Mouse (Mus musculus): Measurements from ENCODE around the gene Itgax. TPM values are rescaled to one million over a fixed set of nuclear protein-coding genes. Genes with fewer than 3 reads are reported as not detected.

The Itgax gene
- total and polyA plus RNA-seq, 3 experiments = 0.23 to 1.2 (median 0.37) TPM

GRCm38 (mm10) chr7:128169996-128170395 is 40.6 kb downstream of the Itgax start:
- TF ChIP-seq EP300 (IDR thresholded peaks at IDR 0.05; ENCODE audit: insufficient read depth, low read depth, low read length) = no peak
- no peak for TF ChIP-seq POLR2A (IDR thresholded peaks at IDR 0.05; ENCODE audit: insufficient read depth, low read depth, low read length)
- TF ChIP-seq CTCF (IDR thresholded peaks at IDR 0.05) = no peak
- Histone ChIP-seq H3K27me3 (ENCODE audit: control insufficient read depth, insufficient read depth, low read length) (no peaks in the 10 kb centered on the region), H3K4me1 (ENCODE audit: control insufficient read depth, insufficient read depth, low read length) (no peaks in the 10 kb centered on the region), H3K27ac (no peak overlapping the region), H3K4me3 (no peak overlapping the region), H3K36me3 (ENCODE audit: control insufficient read depth, insufficient read depth, low read length) (no peaks in the 10 kb centered on the region), H3K9ac (ENCODE audit: low read depth, low read length) (no peak overlapping the region), H3K79me2 (replicated peaks; ENCODE audit: control insufficient read depth, insufficient read depth, low read length) (no peaks in the 10 kb centered on the region)
- 76% methylated on average over 3 of the region's 3 CpGs for WGBS
- intact Hi-C loops (cut with DNase I) = no loop called here
- no peak for DNase-seq

GRCm38 (mm10) chr7:128178385-128178784 is 49.0 kb downstream of the Itgax start:
- no peak overlapping the region for H3K4me3 ChIP-seq
- no peak for DNase-seq
- no peaks in the 10 kb centered on the region for H3K79me2 ChIP-seq (replicated peaks; ENCODE audit: control insufficient read depth, insufficient read depth, low read length)
- no peaks in the 10 kb centered on the region; the same call in 1 of the 2 replicates for H3K4me1 ChIP-seq (ENCODE audit: control insufficient read depth, insufficient read depth, low read length)
- no peaks in the 10 kb centered on the region for H3K27me3 ChIP-seq (ENCODE audit: control insufficient read depth, insufficient read depth, low read length)
- intact Hi-C loops (cut with DNase I) = no loop called here
- WGBS = 35% methylated on average over 2 of the region's 2 CpGs
- no peak overlapping the region for H3K27ac ChIP-seq
- no peaks in the 10 kb centered on the region for H3K36me3 ChIP-seq (ENCODE audit: control insufficient read depth, insufficient read depth, low read length)
- TF ChIP-seq CTCF (IDR thresholded peaks at IDR 0.05) (no peak), EP300 (IDR thresholded peaks at IDR 0.05; ENCODE audit: insufficient read depth, low read depth, low read length) (no peak), POLR2A (IDR thresholded peaks at IDR 0.05; ENCODE audit: insufficient read depth, low read depth, low read length) (no peak)
- no peak overlapping the region for H3K9ac ChIP-seq (ENCODE audit: low read depth, low read length)

DNA sequence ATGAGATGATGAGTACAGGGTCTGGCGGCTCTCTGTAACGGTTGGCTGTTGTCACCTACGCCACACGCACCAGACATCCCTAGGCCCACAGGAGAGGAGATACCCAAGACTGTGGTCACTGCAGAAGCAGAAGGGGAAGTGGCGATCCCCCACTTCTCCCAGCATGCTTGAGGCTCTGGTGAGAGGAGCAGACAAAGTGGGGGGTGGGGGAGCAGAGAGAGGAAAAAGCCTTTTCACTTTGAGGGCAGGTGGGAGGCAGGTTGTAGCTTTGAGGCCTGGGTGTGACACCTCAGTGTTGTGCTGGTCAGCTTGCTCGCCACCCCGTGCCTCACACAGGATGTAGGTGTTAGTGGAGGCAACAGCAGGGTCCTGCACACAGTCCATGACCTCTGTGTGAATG is 50.8 kb downstream of the Itgax start:
- Histone ChIP-seq H3K9ac (ENCODE audit: low read depth, low read length) (no peak overlapping the region), H3K27ac (no peak overlapping the region), H3K4me1 (ENCODE audit: control insufficient read depth, insufficient read depth, low read length) (no peaks in the 10 kb centered on the region; the same call in 1 of the 2 replicates), H3K79me2 (replicated peaks; ENCODE audit: control insufficient read depth, insufficient read depth, low read length) (no peaks in the 10 kb centered on the region), H3K36me3 (ENCODE audit: control insufficient read depth, insufficient read depth, low read length) (no peaks in the 10 kb centered on the region), H3K4me3 (no peak overlapping the region), H3K27me3 (ENCODE audit: control insufficient read depth, insufficient read depth, low read length) (no peaks in the 10 kb centered on the region)
- intact Hi-C loops (cut with DNase I) = no loop called here
- DNase-seq = no peak
- WGBS = 68% methylated on average over 7 of the region's 7 CpGs
- TF ChIP-seq POLR2A (IDR thresholded peaks at IDR 0.05; ENCODE audit: insufficient read depth, low read depth, low read length) (no peak), CTCF (IDR thresholded peaks at IDR 0.05) (no peak), EP300 (IDR thresholded peaks at IDR 0.05; ENCODE audit: insufficient read depth, low read depth, low read length) (no peak)

- Histone ChIP-seq H3K4me3 (no peak overlapping the region), H3K9ac (ENCODE audit: low read depth, low read length) (no peak overlapping the region), H3K79me2 (replicated peaks; ENCODE audit: control insufficient read depth, insufficient read depth, low read length) (no peaks in the 10 kb centered on the region), H3K36me3 (ENCODE audit: control insufficient read depth, insufficient read depth, low read length) (no peaks in the 10 kb centered on the region), H3K27me3 (ENCODE audit: control insufficient read depth, insufficient read depth, low read length) (no peaks in the 10 kb centered on the region), H3K27ac (no peak overlapping the region), H3K4me1 (ENCODE audit: control insufficient read depth, insufficient read depth, low read length) (no peaks in the 10 kb centered on the region; the same call in 1 of the 2 replicates)
- TF ChIP-seq POLR2A (IDR thresholded peaks at IDR 0.05; ENCODE audit: insufficient read depth, low read depth, low read length) (no peak), EP300 (IDR thresholded peaks at IDR 0.05; ENCODE audit: insufficient read depth, low read depth, low read length) (no peak), CTCF (IDR thresholded peaks at IDR 0.05) (no peak)
- DNase-seq = no peak
- 62% methylated on average over 6 of the region's 6 CpGs for WGBS
- intact Hi-C loops (cut with DNase I) = no loop called here
Observed at GRCm38 (mm10) chr7:128180546-128180945, 51.2 kb downstream of the Itgax start.

GRCm38 (mm10) chr7:128181691-128182090 is 52.3 kb downstream of the Itgax start:
- DNase-seq = no peak
- H3K4me3 ChIP-seq = no peak overlapping the region
- intact Hi-C loops (cut with DNase I) = no loop called here
- TF ChIP-seq POLR2A (IDR thresholded peaks at IDR 0.05; ENCODE audit: insufficient read depth, low read depth, low read length) = no peak
- no peak for TF ChIP-seq EP300 (IDR thresholded peaks at IDR 0.05; ENCODE audit: insufficient read depth, low read depth, low read length)
- TF ChIP-seq CTCF (IDR thresholded peaks at IDR 0.05) = no peak
- no peak overlapping the region for H3K9ac ChIP-seq (ENCODE audit: low read depth, low read length)
- H3K27me3 ChIP-seq (ENCODE audit: control insufficient read depth, insufficient read depth, low read length) = no peaks in the 10 kb centered on the region
- no peak overlapping the region for H3K27ac ChIP-seq
- 88% methylated on average over 10 of the region's 10 CpGs for WGBS
- no peaks in the 10 kb centered on the region for H3K36me3 ChIP-seq (ENCODE audit: control insufficient read depth, insufficient read depth, low read length)
- no peaks in the 10 kb centered on the region for H3K79me2 ChIP-seq (replicated peaks; ENCODE audit: control insufficient read depth, insufficient read depth, low read length)
- no peaks in the 10 kb centered on the region; the same call in 1 of the 2 replicates for H3K4me1 ChIP-seq (ENCODE audit: control insufficient read depth, insufficient read depth, low read length)

Other genes starting within 250 kb of the Itgax start
- 1 to 10 TPM in 1 of 2 experiments, under 1 TPM in 1; 0.76 to 1.2 TPM for gene Prss53, start 238.6 kb upstream of the Itgax start, total RNA-seq (2021)
- gene Prss53, start 238.6 kb upstream of the Itgax start, polyA plus RNA-seq (2012; rRNA removed) = 3.8 TPM in 2 replicates
- gene Gm21974, start 234.1 kb upstream of the Itgax start, total RNA-seq (2021) = not detected
- gene Gm21974, start 234.1 kb upstream of the Itgax start, polyA plus RNA-seq (2012; rRNA removed) = not detected in 2 replicates
- gene Vkorc1, start 233.9 kb upstream of the Itgax start, total RNA-seq (2021) = 10 to 100 TPM; 16.2 to 17.7 TPM
- 59.2 and 90.0 TPM in 2 replicates for gene Vkorc1, start 233.9 kb upstream of the Itgax start, polyA plus RNA-seq (2012; rRNA removed)
- gene Bckdk, start 225.5 kb upstream of the Itgax start, total RNA-seq (2021) = 100 to 1,000 TPM; 104 to 131 TPM
- 165 and 210 TPM in 2 replicates for gene Bckdk, start 225.5 kb upstream of the Itgax start, polyA plus RNA-seq (2012; rRNA removed)
- gene Kat8, start 217.0 kb upstream of the Itgax start, total RNA-seq (2021) = 10 to 100 TPM; 13.8 to 14.6 TPM
- gene Kat8, start 217.0 kb upstream of the Itgax start, polyA plus RNA-seq (2012; rRNA removed) = 10.1 and 16.9 TPM in 2 replicates
- not detected for gene Prss8, start 199.4 kb upstream of the Itgax start, total RNA-seq (2021)
- gene Prss8, start 199.4 kb upstream of the Itgax start, polyA plus RNA-seq (2012; rRNA removed) = 1.1 TPM in 1 of 2 replicates, not detected in the other
- 1 to 10 TPM; 6.0 to 9.7 TPM for gene Prss36, start 182.8 kb upstream of the Itgax start, total RNA-seq (2021)
- 21.4 and 23.1 TPM in 2 replicates for gene Prss36, start 182.8 kb upstream of the Itgax start, polyA plus RNA-seq (2012; rRNA removed)
- gene Fus, start 162.1 kb upstream of the Itgax start, total RNA-seq (2021) = 100 to 1,000 TPM; 151 to 181 TPM
- 222 and 261 TPM in 2 replicates for gene Fus, start 162.1 kb upstream of the Itgax start, polyA plus RNA-seq (2012; rRNA removed)
- 1 to 10 TPM; 6.9 to 8.8 TPM for gene Pycard, start 135.7 kb upstream of the Itgax start, total RNA-seq (2021)
- gene Pycard, start 135.7 kb upstream of the Itgax start, polyA plus RNA-seq (2012; rRNA removed) = 28.3 and 32.8 TPM in 2 replicates
- 100 to 1,000 TPM; 252 to 303 TPM for gene Trim72, start 125.6 kb upstream of the Itgax start, total RNA-seq (2021)
- gene Trim72, start 125.6 kb upstream of the Itgax start, polyA plus RNA-seq (2012; rRNA removed) = 218 and 278 TPM in 2 replicates
- gene Itgam, start 66.9 kb upstream of the Itgax start, total RNA-seq (2021) = 1 to 10 TPM; 6.7 to 7.0 TPM
- 4.2 and 7.6 TPM in 2 replicates for gene Itgam, start 66.9 kb upstream of the Itgax start, polyA plus RNA-seq (2012; rRNA removed)
- gene Gm49368, start 66.9 kb upstream of the Itgax start, total RNA-seq (2021) = under 1 TPM in 1 of 2 experiments, not detected in 1; 0.23 TPM
- not detected in 2 replicates for gene Gm49368, start 66.9 kb upstream of the Itgax start, polyA plus RNA-seq (2012; rRNA removed)
- under 1 TPM in 1 of 2 experiments, not detected in 1; 0.39 TPM for gene Itgad, start 24.8 kb downstream of the Itgax start, total RNA-seq (2021)
- 0.21 TPM in 1 of 2 replicates, not detected in the other for gene Itgad, start 24.8 kb downstream of the Itgax start, polyA plus RNA-seq (2012; rRNA removed)
- gene Cox6a2, start 76.8 kb downstream of the Itgax start, total RNA-seq (2021) = 1,000 to 10,000 TPM; 2,428 to 3,099 TPM
- 4,809 and 7,642 TPM in 2 replicates for gene Cox6a2, start 76.8 kb downstream of the Itgax start, polyA plus RNA-seq (2012; rRNA removed)
- 1 to 10 TPM; 6.8 to 7.1 TPM for gene Armc5, start 107.8 kb downstream of the Itgax start, total RNA-seq (2021)
- gene Armc5, start 107.8 kb downstream of the Itgax start, polyA plus RNA-seq (2012; rRNA removed) = 11.2 and 12.3 TPM in 2 replicates
- gene 9130023H24Rik, start 108.5 kb downstream of the Itgax start, total RNA-seq (2021) = 1 to 10 TPM; 3.2 to 3.6 TPM
- gene 9130023H24Rik, start 108.5 kb downstream of the Itgax start, polyA plus RNA-seq (2012; rRNA removed) = 1.7 and 2.2 TPM in 2 replicates
- 10 to 100 TPM; 14.3 to 20.1 TPM for gene Tgfb1i1, start 117.3 kb downstream of the Itgax start, total RNA-seq (2021)
- gene Tgfb1i1, start 117.3 kb downstream of the Itgax start, polyA plus RNA-seq (2012; rRNA removed) = 26.2 and 28.2 TPM in 2 replicates
- not detected for gene Slc5a2, start 136.1 kb downstream of the Itgax start, total RNA-seq (2021)
- gene Slc5a2, start 136.1 kb downstream of the Itgax start, polyA plus RNA-seq (2012; rRNA removed) = 0.37 TPM in 1 of 2 replicates, not detected in the other
- 1 to 10 TPM; 6.2 to 6.5 TPM for gene BC017158, start 168.6 kb downstream of the Itgax start, total RNA-seq (2021)
- 12.1 and 12.7 TPM in 2 replicates for gene BC017158, start 168.6 kb downstream of the Itgax start, polyA plus RNA-seq (2012; rRNA removed)

Data from heart, adult 2 months (tissue).